Mouse (Mus musculus) forebrain, postnatal 0 days (tissue): ENCODE measurements around the gene Cd40. TPM values are rescaled to one million over a fixed set of nuclear protein-coding genes. Genes with fewer than 3 reads are reported as not detected.

Experiments
- ATAC-seq: fragments of 200-750 bp; cut with Nextera tagmentation; 2 replicates; pipeline ENCODE4 v1.8.0; 2017; ENCODE audit warnings: mild to moderate bottlenecking, moderate library complexity
- DNase-seq: peaks from one replicate; pipeline ENCODE4 v3.0.0-alpha.2; 2015
- H3K27ac ChIP-seq: fragments of 300-500 bp; sonication (generic); 2 replicates; pipeline ENCODE4 v1.5.1; 2014; ENCODE audit warnings: low read depth, mild to moderate bottlenecking, antibody characterized with exemption, low read length, moderate library complexity, mixed read lengths
- H3K27me3 ChIP-seq: fragments of 300-500 bp; sonication (generic); 2 replicates; pipeline ENCODE4 v1.6.1; 2014; ENCODE audit warnings: mild to moderate bottlenecking, low read length, mixed read lengths; ENCODE audit not compliant: insufficient read depth
- H3K36me3 ChIP-seq: fragments of 300-500 bp; sonication (generic); 2 replicates; pipeline ENCODE4 v1.6.1; 2014; ENCODE audit warnings: mild to moderate bottlenecking, moderate library complexity; ENCODE audit not compliant: insufficient read depth
- H3K4me1 ChIP-seq: fragments of 300-500 bp; sonication (generic); 2 replicates; pipeline ENCODE4 v1.6.1; 2014; ENCODE audit warnings: antibody characterized with exemption; ENCODE audit not compliant: insufficient read depth
- H3K4me2 ChIP-seq: fragments of 300-500 bp; sonication (generic); 2 replicates; pipeline ENCODE4 v1.6.1; 2014; ENCODE audit warnings: low read depth, mild to moderate bottlenecking, moderate library complexity
- H3K4me3 ChIP-seq: fragments of 300-500 bp; sonication (generic); 2 replicates; pipeline ENCODE4 v1.5.1; 2014; ENCODE audit warnings: low read depth, low read length, mixed read lengths
- H3K9ac ChIP-seq: fragments of 300-500 bp; sonication (generic); 2 replicates; pipeline ENCODE4 v1.6.1; 2014; ENCODE audit warnings: mild to moderate bottlenecking
- H3K9me3 ChIP-seq: fragments of 300-500 bp; sonication (generic); 2 replicates; pipeline ENCODE4 v1.6.1; 2016; ENCODE audit warnings: low read length
- CTCF ChIP-seq: sonication (generic); IDR thresholded peaks from 2 replicates; pipeline ENCODE4 v1.5.1; 2016; ENCODE audit warnings: antibody characterized with exemption, control low read depth, low read depth
- WGBS: fragments of 180-500 bp; shearing (Covaris S2); extraction: QIAGEN DNeasy Blood & Tissue Kit; methylation state at CpG from one replicate; pipeline ENCODE4 v1.1.7; 2014; 5-methylcytosine and 5-hydroxymethylcytosine counted together
- polyA plus RNA-seq: library from polyadenylated mRNA; unstranded; fragments of >200 nt; fragmentation: Nextera tagmentation; extraction: Ambion mirVana; gene quantifications from 2 replicates; pipeline ENCODE4 v1.2.1, GENCODE M21; 2015
- total RNA-seq: library from RNA; depleted of rRNA; stranded (reverse); fragments of >200 nt; gene quantifications from 2 replicates; pipeline ENCODE4 v1.2.3, GENCODE M21; 2014

The Cd40 gene
- total and polyA plus RNA-seq, 2 experiments from 2014 or later: 4.7 to 5.0 TPM

DNA sequence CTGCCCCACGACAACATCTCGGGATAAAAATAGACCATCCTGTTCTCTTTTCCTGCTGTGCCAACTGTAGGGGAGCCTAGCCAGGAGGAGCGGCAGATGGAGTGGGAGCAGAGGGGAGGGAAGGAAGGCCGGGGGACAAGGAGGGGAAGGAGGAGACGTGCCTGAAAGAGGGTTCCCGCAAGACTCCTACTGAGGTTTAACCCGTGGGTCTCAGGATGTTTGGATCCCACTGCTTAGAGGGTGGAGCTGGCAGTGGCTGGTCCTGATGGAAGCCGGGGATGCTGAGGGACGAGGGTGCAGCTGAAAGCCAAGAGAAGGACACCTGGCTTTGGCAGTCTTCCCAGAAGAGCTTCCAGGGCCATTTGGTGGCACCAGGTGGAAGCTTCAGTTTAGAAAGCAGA lies 18.0 kb downstream of the Cd40 start:
- no peak for TF ChIP-seq CTCF
- H3K4me1 ChIP-seq: peaks cover 7% of the 10 kb centered on the region; the same call in 1 of the 2 replicates
- no peaks in the 10 kb centered on the region for H3K9me3 ChIP-seq
- H3K9ac ChIP-seq: 0 out of 2 replicates have a peak overlapping the region, but pooled peaks have one; percentile 11
- whole genome bisulfite sequencing: 10% methylated on average over 8 of the region's 9 CpGs
- peak; percentile 71 for DNase-seq
- ATAC-seq: peak; percentile 30
- H3K27ac ChIP-seq: no peak overlapping the region
- H3K4me3 ChIP-seq: no peak overlapping the region
- H3K4me2 ChIP-seq: peak overlapping the region; percentile 16; the same call in 1 of the 2 replicates
- no peaks in the 10 kb centered on the region for H3K36me3 ChIP-seq
- no peaks in the 10 kb centered on the region; the same call in 1 of the 2 replicates for H3K27me3 ChIP-seq

DNA sequence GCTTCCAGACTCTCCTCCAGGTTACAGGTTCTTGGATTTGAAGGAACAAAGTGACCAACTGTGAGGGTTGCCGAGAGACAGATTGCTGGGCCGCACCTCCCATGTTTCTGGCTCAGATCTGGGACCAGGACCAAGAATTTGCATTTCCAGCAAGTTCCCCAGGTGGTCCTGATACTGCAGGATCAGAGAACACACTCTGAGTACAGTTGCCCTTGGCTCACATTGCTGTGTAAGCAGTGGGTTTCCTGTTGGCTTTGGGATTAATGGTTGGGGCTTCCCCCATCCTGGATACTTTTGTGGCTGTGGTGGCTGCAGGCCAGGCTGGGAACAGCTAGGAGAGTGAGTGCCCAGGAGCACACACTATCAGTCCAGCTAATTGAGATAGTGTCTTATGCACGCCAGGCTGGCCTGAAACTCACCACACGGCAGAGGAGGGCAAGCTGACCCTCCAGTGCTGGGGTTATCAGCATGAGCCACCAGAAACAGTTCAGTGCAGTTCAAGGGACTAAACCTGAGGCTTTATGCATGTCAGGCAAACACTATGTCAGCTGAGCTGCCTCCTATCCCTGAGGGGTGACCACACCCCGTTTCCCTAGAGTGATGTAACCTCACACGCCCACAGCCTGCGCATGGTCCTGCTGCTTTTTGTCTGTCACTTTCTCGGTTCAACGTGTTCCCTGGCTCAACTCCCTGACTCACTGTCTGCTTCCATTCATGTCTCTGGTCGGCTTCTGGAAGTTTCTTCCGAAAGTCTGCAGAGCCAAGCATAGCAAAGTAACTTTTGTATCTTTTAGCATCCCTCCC lies 18.9 kb downstream of the Cd40 start:
- H3K27ac ChIP-seq: no peak overlapping the region

DNA sequence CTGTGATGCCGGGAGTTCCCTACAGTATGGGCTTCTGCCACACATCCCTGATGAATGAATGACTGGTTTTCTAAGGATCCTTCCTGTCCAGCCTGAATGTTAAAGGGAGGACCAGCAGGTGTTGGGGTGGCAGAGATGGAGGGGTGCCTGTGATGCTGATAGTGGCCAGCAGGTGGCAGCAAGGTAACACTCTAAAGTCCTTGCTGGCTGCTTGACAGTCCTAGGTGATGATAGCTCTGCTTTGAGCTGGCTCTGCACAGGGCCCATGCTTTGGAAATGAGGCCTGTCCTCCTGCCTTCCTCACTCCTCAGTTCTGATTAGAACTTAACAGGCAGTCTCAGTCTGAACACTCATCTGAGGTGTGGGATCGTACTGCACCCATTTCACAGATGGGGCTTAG lies 19.5 kb downstream of the Cd40 start:
- Histone ChIP-seq H3K4me3 (no peak overlapping the region), H3K9me3 (no peaks in the 10 kb centered on the region), H3K36me3 (no peaks in the 10 kb centered on the region), H3K9ac (no peak overlapping the region), H3K4me1 (peaks cover 7% of the 10 kb centered on the region; the same call in 1 of the 2 replicates), H3K4me2 (no peak overlapping the region), H3K27ac (no peak overlapping the region), H3K27me3 (no peaks in the 10 kb centered on the region; the same call in 1 of the 2 replicates)
- ATAC-seq (peak; percentile 46), DNase-seq (peak; percentile 92)
- WGBS: 40% methylated on average over 2 of the region's 2 CpGs
- TF ChIP-seq CTCF: peak; percentile 100

More for the DNA sequence above, 18.9 kb downstream of the Cd40 start:
- H3K9ac ChIP-seq: no peak overlapping the region
- no peaks in the 10 kb centered on the region for H3K36me3 ChIP-seq
- no peak for TF ChIP-seq CTCF
- DNase-seq: no peak
- H3K9me3 ChIP-seq: no peaks in the 10 kb centered on the region
- H3K4me2 ChIP-seq: no peak overlapping the region
- no peaks in the 10 kb centered on the region; the same call in 1 of the 2 replicates for H3K27me3 ChIP-seq
- 37% methylated on average over 11 of the region's 11 CpGs for WGBS
- no peak overlapping the region for H3K4me3 ChIP-seq
- H3K4me1 ChIP-seq: peaks cover 7% of the 10 kb centered on the region; the same call in 1 of the 2 replicates
- ATAC-seq: no peak

DNA sequence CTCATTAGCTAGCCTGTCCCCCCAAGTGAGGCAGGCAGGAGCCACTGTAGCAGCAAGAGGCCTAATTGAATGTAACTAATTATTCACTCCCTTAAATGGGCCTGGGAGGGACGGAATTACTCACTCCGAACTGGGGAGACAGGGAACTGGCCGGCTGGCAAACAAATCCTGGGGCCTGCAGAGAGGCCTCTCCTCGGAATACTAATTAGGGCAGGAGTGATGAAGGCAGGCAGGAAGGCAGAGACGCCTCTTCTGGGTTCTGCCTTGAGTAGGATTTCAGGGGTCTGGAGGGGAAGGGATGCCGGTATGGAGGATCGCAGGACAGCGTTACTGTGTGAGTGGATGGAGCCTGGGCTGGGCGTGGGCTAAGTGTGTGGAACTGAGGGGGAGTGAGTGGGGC lies 21.6 kb downstream of the Cd40 start:
- peak; percentile 46 for ATAC-seq
- no peak for TF ChIP-seq CTCF
- Histone ChIP-seq H3K36me3 (no peaks in the 10 kb centered on the region), H3K27ac (no peak overlapping the region), H3K4me2 (no peak overlapping the region), H3K9me3 (no peaks in the 10 kb centered on the region), H3K4me1 (peaks cover 7% of the 10 kb centered on the region; the same call in 1 of the 2 replicates), H3K9ac (no peak overlapping the region), H3K4me3 (no peak overlapping the region), H3K27me3 (no peaks in the 10 kb centered on the region; the same call in 1 of the 2 replicates)
- peak; percentile 55 for DNase-seq
- WGBS: 15% methylated on average over 9 of the region's 9 CpGs

DNA sequence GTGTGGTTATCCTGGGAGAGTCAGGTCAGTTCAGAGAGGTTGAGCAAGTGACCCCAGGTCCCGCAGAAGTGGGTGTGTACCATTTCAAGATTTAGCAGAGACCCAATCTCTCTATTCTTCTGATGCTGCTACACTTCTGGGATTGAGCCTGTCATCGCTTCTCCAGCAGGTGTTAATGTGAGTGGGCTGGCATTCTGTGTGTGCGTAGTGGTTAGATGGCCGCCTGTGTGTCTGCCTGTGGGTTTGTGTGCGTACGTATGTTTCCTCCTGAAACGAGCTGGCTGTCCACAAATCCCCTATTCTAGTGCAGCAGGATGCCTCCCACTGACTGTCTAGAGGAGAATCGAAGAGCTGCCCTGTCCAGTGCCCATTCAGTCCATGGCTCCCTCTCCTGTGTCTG lies 22.6 kb downstream of the Cd40 start:
- no peak for TF ChIP-seq CTCF
- Histone ChIP-seq H3K27me3 (no peaks in the 10 kb centered on the region; the same call in 1 of the 2 replicates), H3K27ac (no peak overlapping the region), H3K36me3 (no peaks in the 10 kb centered on the region), H3K9me3 (no peaks in the 10 kb centered on the region), H3K4me3 (no peak overlapping the region), H3K4me2 (no peak overlapping the region; the same call in 1 of the 2 replicates), H3K4me1 (peaks cover 7% of the 10 kb centered on the region; the same call in 1 of the 2 replicates), H3K9ac (no peak overlapping the region)
- WGBS: 47% methylated on average over 8 of the region's 8 CpGs
- ATAC-seq (no peak), DNase-seq (no peak)

DNA sequence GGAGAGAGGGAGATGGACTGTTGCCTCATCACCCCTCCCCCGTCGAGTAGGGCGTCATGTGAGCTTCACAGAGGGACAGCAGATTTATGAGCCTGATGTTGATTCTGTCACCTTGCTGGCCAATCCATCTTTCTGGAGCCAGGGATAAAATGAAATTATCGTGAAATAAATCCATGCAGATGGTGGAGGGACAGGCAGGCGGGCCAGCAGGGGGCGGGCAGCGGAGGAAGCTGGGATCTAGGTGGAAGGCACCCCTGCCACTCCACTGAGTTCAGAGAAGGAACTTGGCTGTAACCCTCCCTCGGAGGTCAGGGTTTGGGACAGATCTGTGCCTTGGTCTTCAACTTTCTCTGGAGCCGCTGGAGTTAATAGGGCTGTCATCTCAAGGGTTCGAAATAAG lies 23.2 kb downstream of the Cd40 start:
- ATAC-seq (no peak), DNase-seq (no peak)
- 28% methylated on average over 10 of the region's 10 CpGs for WGBS
- Histone ChIP-seq H3K4me1 (peaks cover 7% of the 10 kb centered on the region; the same call in 1 of the 2 replicates), H3K27me3 (no peaks in the 10 kb centered on the region; the same call in 1 of the 2 replicates), H3K9me3 (no peaks in the 10 kb centered on the region), H3K9ac (no peak overlapping the region), H3K36me3 (no peaks in the 10 kb centered on the region), H3K27ac (no peak overlapping the region), H3K4me2 (no peak overlapping the region; the same call in 1 of the 2 replicates), H3K4me3 (no peak overlapping the region)
- peak; percentile 64 for TF ChIP-seq CTCF

DNA sequence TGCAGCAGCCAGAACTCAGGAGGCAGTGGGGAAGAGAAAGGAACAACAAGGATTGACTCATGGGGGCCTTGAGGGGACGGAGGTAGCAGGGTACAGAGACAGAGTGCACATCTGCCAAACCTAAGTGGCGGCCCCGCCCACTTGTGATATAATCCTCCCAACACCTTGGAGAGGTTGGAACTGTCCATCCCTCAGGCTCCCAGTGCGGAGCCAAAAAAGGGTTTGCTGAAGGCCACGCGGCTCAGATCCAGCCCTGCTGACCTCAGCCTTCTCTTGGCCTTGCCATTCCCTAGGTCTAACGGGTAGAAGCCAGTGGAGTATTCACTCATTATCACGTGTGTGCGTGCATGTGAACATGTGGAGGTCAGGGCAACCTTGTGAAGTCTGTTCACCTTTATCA lies 25.2 kb downstream of the Cd40 start:
- no peak for ATAC-seq
- DNase-seq: no peak
- no peaks in the 10 kb centered on the region for H3K9me3 ChIP-seq
- H3K27ac ChIP-seq: no peak overlapping the region
- WGBS: 38% methylated on average over 9 of the region's 9 CpGs
- TF ChIP-seq CTCF: no peak
- no peak overlapping the region for H3K4me3 ChIP-seq
- H3K4me2 ChIP-seq: no peak overlapping the region
- H3K4me1 ChIP-seq: 0 out of 2 replicates have a peak, but pooled peaks cover 7% of the 10 kb centered on the region
- H3K36me3 ChIP-seq: no peaks in the 10 kb centered on the region
- H3K27me3 ChIP-seq: no peaks in the 10 kb centered on the region; the same call in 1 of the 2 replicates
- H3K9ac ChIP-seq: no peak overlapping the region
